Comparison of ENCODE assay signal across 10 mouse cellular contexts in the genomic region with DNA sequence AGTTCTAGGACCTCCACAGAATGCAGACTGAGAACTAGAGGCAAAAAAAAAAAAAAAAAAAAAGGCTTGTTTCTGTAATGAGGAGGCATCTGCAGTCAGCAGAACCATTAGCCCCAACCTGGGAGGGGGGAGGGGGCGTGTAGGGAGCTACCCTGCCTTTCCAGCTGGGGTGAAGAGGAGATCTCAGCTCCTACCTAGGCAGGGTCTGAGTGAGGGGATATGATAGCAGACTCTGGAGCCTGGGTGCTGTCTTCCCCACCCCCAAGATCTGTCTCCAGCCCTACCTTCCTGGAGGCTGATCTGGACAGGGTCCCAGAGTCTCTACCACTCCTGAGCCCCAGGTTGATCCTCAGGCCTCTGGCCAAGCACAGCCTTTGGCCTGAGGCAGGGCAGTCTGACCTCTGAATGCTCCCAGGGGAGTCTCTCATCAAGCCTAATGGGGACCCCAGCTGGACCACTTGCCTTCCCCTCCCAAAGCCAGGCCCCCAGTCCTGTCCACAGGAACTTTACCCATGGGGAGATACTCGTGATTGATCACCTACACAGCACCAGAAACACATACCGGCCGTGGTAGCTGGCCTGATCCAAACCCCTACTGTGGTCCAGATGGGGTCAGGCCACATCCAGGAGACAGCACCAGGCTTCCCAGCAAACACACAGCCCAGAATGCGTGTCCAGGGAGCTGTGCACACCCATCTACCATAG. TPM values are rescaled to one million over a fixed set of nuclear protein-coding genes. Genes with fewer than 3 reads are reported as not detected.
DNase-seq lines count a peak whose midpoint lies in the region; ATAC-seq and TF ChIP-seq lines count a peak whose summit lies in the region.
"Had no signal": no experiment of that assay in that cellular context is flagged by ENCODE, and none has a peak within 500 bp of the region (broad histone marks: within the 10 kb centered on the region; RNA-seq: fewer than 3 reads in every experiment).

No protein-coding gene starts in this region.

- H3K4me1 ChIP-seq in stomach, embryonic 15.5 days, result peaks cover 30% of the 10 kb centered on the region
- no peaks in the 10 kb centered on the region for H3K4me1 ChIP-seq in stomach, postnatal 0 days (replicated peaks; ENCODE audit: control insufficient read depth, insufficient read depth)
- peaks cover 50% of the 10 kb centered on the region for H3K4me1 ChIP-seq in forebrain, embryonic 14.5 days (ENCODE audit: control insufficient read depth, insufficient read depth, low read length)
- H3K4me1 ChIP-seq in neural tube, embryonic 15.5 days, result peaks cover 53% of the 10 kb centered on the region

- no peak overlapping the region for H3K9ac ChIP-seq in stomach, embryonic 15.5 days
- no peak overlapping the region for H3K9ac ChIP-seq in stomach, postnatal 0 days (ENCODE audit: low read length)
- H3K9ac ChIP-seq in forebrain, embryonic 14.5 days (ENCODE audit: low read length), result peak overlapping the region; percentile 43
- peak overlapping the region; percentile 20; the same call in 1 of the 2 replicates for H3K9ac ChIP-seq in neural tube, embryonic 15.5 days (replicated peaks)

- no peak for DNase-seq in stomach, postnatal 0 days (ENCODE audit: low spot score)
- DNase-seq in forebrain, embryonic 14.5 days (ENCODE audit: low spot score), result peak; percentile 61
- no peak for DNase-seq in ovary, postnatal 10 days (ENCODE audit: low spot score)

- no peak overlapping the region for H3K4me3 ChIP-seq in stomach, embryonic 15.5 days (replicated peaks)
- H3K4me3 ChIP-seq in stomach, postnatal 0 days (ENCODE audit: low read depth, low read length), result no peak overlapping the region
- no peak overlapping the region for H3K4me3 ChIP-seq in forebrain, embryonic 14.5 days (ENCODE audit: low read depth, low read length)
- H3K4me3 ChIP-seq in neural tube, embryonic 15.5 days (replicated peaks), result no peak overlapping the region

- no peaks in the 10 kb centered on the region for H3K9me3 ChIP-seq in stomach, embryonic 15.5 days
- no peaks in the 10 kb centered on the region for H3K9me3 ChIP-seq in stomach, postnatal 0 days (ENCODE audit: control insufficient read depth, low read length)
- H3K9me3 ChIP-seq in forebrain, embryonic 14.5 days (replicated peaks; ENCODE audit: control insufficient read depth, low read length), result no peaks in the 10 kb centered on the region
- H3K9me3 ChIP-seq in neural tube, embryonic 15.5 days (replicated peaks), result no peaks in the 10 kb centered on the region

- no peaks in the 10 kb centered on the region for H3K36me3 ChIP-seq in stomach, embryonic 15.5 days
- no peaks in the 10 kb centered on the region for H3K36me3 ChIP-seq in stomach, postnatal 0 days (ENCODE audit: control insufficient read depth, insufficient read depth, low read length)
- H3K36me3 ChIP-seq in forebrain, embryonic 14.5 days (ENCODE audit: control insufficient read depth, insufficient read depth, low read length), result 0 out of 2 replicates have a peak, but pooled peaks cover 3% of the 10 kb centered on the region
- no peaks in the 10 kb centered on the region for H3K36me3 ChIP-seq in neural tube, embryonic 15.5 days

- no peak for ATAC-seq in stomach, embryonic 15.5 days (ENCODE audit: insufficient read depth, low FRiP score, low read depth)
- ATAC-seq in stomach, postnatal 0 days (ENCODE audit: low FRiP score, low TSS enrichment), result no peak
- no peak for ATAC-seq in forebrain, embryonic 14.5 days
- ATAC-seq in megakaryocyte-erythroid progenitor cell, adult 5-6 weeks (replicated peaks; ENCODE audit: low FRiP score, low TSS enrichment, poor library complexity, severe bottlenecking), result 0 out of 2 replicates have a peak, but pooled peaks have one; percentile 14
- peak; percentile 12; the same call in 1 of the 2 replicates for ATAC-seq in neural tube, embryonic 15.5 days (ENCODE audit: low FRiP score)
- ATAC-seq in monocyte, adult 5-6 weeks (replicated peaks; ENCODE audit: insufficient number of reproducible peaks, low FRiP score, low TSS enrichment, poor library complexity, severe bottlenecking), result no peak
- ATAC-seq in erythroblast, adult 5-6 weeks (replicated peaks; ENCODE audit: low FRiP score, poor library complexity, severe bottlenecking), result no peak
- ATAC-seq: activated CD4-positive, CD25-positive, alpha-beta regulatory T cell, adult 4 months had no signal

- TF ChIP-seq CTCF in stomach, postnatal 0 days (IDR thresholded peaks at IDR 0.05; ENCODE audit: low read depth), result no peak

- H3K27me3 ChIP-seq in stomach, embryonic 15.5 days (replicated peaks), result no peaks in the 10 kb centered on the region; the same call in 1 of the 2 replicates
- H3K27me3 ChIP-seq in stomach, postnatal 0 days (ENCODE audit: control insufficient read depth, insufficient read depth, low read length), result no peaks in the 10 kb centered on the region
- H3K27me3 ChIP-seq in forebrain, embryonic 14.5 days (replicated peaks; ENCODE audit: control insufficient read depth, insufficient read depth, low read length), result no peaks in the 10 kb centered on the region
- H3K27me3 ChIP-seq in neural tube, embryonic 15.5 days (replicated peaks), result no peaks in the 10 kb centered on the region

- TF ChIP-seq EP300 in stomach, postnatal 0 days (optimal IDR thresholded peaks at IDR 0.05), result no peak

- no peak overlapping the region for H3K4me2 ChIP-seq in stomach, embryonic 15.5 days
- no peak overlapping the region for H3K4me2 ChIP-seq in stomach, postnatal 0 days (replicated peaks; ENCODE audit: low read depth)
- peak overlapping the region; percentile 25; the same call in 1 of the 2 replicates for H3K4me2 ChIP-seq in forebrain, embryonic 14.5 days (ENCODE audit: low read length)
- H3K4me2 ChIP-seq in neural tube, embryonic 15.5 days, result no peak overlapping the region
- H3K4me2 ChIP-seq: liver, embryonic 11.5 days had no signal

- 50% methylated on average over 5 of the region's 5 CpGs for WGBS in stomach, embryonic 15.5 days
- WGBS in stomach, postnatal 0 days, result 46% methylated on average over 5 of the region's 5 CpGs
- WGBS in forebrain, embryonic 14.5 days, result 11% methylated on average over 5 of the region's 5 CpGs
- WGBS in neural tube, embryonic 15.5 days, result 13% methylated on average over 5 of the region's 5 CpGs

- peak overlapping the region; percentile 21; the same call in 1 of the 2 replicates for H3K27ac ChIP-seq in stomach, embryonic 15.5 days
- H3K27ac ChIP-seq in stomach, postnatal 0 days (replicated peaks), result no peak overlapping the region
- H3K27ac ChIP-seq in forebrain, embryonic 14.5 days (ENCODE audit: low read depth, low read length), result peak overlapping the region; percentile 96
- H3K27ac ChIP-seq in neural tube, embryonic 15.5 days (replicated peaks), result peak overlapping the region; percentile 68

RNA-seq across cellular contexts. Expression of gene Parp16, which starts 19.8 kb away (rescaled TPM):
- polyA plus RNA-seq in stomach, embryonic 15.5 days (2015; fragmentation: Nextera tagmentation; extraction: Ambion mirVana), result 8.5 and 9.1 TPM in 2 replicates
- 5.0 TPM in 2 replicates for polyA plus RNA-seq in stomach, postnatal 0 days (2015; fragmentation: Nextera tagmentation; extraction: Ambion mirVana)
- 4.2 and 4.4 TPM in 2 replicates for polyA plus RNA-seq in forebrain, embryonic 14.5 days (2014; fragmentation: Nextera tagmentation; extraction: Ambion mirVana)
- total RNA-seq in megakaryocyte-erythroid progenitor cell, adult 5-6 weeks (2014; fragmentation: Nextera tagmentation), result 4.9 and 8.3 TPM in 2 replicates
- total RNA-seq in megakaryocyte-erythroid progenitor cell, adult 5-6 weeks (2017), result 0.30 and 6.7 TPM in 2 replicates
- 6.4 and 8.9 TPM in 2 replicates for polyA plus RNA-seq in neural tube, embryonic 15.5 days (2015; fragmentation: Nextera tagmentation; extraction: Ambion mirVana)
- 1.9 to 3.1 TPM (median 2.3 TPM) in 3 replicates for total RNA-seq in monocyte, adult 5-6 weeks (2017)
- 10.2 and 13.2 TPM in 2 replicates for total RNA-seq in erythroblast, adult 5-6 weeks (2015; ENCODE audit: low replicate concordance)
- 14.5 and 15.3 TPM in 2 replicates for total RNA-seq in erythroblast, adult 5-6 weeks (2017; ENCODE audit: low replicate concordance)

RNA-seq across cellular contexts. Expression of gene Igdcc3, which starts 34.4 kb away (rescaled TPM):
- 1.5 TPM in 2 replicates for polyA plus RNA-seq in stomach, embryonic 15.5 days (2015; fragmentation: Nextera tagmentation; extraction: Ambion mirVana)
- polyA plus RNA-seq in stomach, postnatal 0 days (2015; fragmentation: Nextera tagmentation; extraction: Ambion mirVana), result 0.32 and 0.35 TPM in 2 replicates
- polyA plus RNA-seq in forebrain, embryonic 14.5 days (2014; fragmentation: Nextera tagmentation; extraction: Ambion mirVana), result 5.1 and 5.8 TPM in 2 replicates
- not detected in 2 replicates for total RNA-seq in megakaryocyte-erythroid progenitor cell, adult 5-6 weeks (2014; fragmentation: Nextera tagmentation)
- not detected in 2 replicates for total RNA-seq in megakaryocyte-erythroid progenitor cell, adult 5-6 weeks (2017)
- 7.9 and 8.9 TPM in 2 replicates for polyA plus RNA-seq in neural tube, embryonic 15.5 days (2015; fragmentation: Nextera tagmentation; extraction: Ambion mirVana)
- not detected in 3 replicates for total RNA-seq in monocyte, adult 5-6 weeks (2017)
- not detected in 2 replicates for total RNA-seq in erythroblast, adult 5-6 weeks (2015; ENCODE audit: low replicate concordance)
- total RNA-seq in erythroblast, adult 5-6 weeks (2017; ENCODE audit: low replicate concordance), result not detected in 2 replicates
- polyA plus RNA-seq: activated CD4-positive, CD25-positive, alpha-beta regulatory T cell, adult 4 months had no signal

Comparison
In these comparisons a context has a peak if more than half of its experiments do, and no peak if none do; other contexts are left out.
1. ATAC-seq: peak in megakaryocyte-erythroid progenitor cell, adult 5-6 weeks (single experiment) and neural tube, embryonic 15.5 days (single experiment); none in stomach, embryonic 15.5 days (single experiment), stomach, postnatal 0 days (single experiment), forebrain, embryonic 14.5 days (single experiment), monocyte, adult 5-6 weeks (single experiment) and erythroblast, adult 5-6 weeks (single experiment).
2. H3K9ac ChIP-seq: peak in forebrain, embryonic 14.5 days (single experiment) and neural tube, embryonic 15.5 days (single experiment); none in stomach, embryonic 15.5 days (single experiment) and stomach, postnatal 0 days (single experiment).